Mouse (Mus musculus) liver, adult 2 months (tissue): ENCODE measurements around the gene Myog.

ENCODE experiments used
- CTCF ChIP-seq: fragments of 200-500 bp; IDR thresholded peaks from 2 replicates; pipeline ENCODE4 v1.5.1; 2011; ENCODE audit warnings: low read depth, low read length, control low read depth
- POLR2A ChIP-seq: fragments of 200-500 bp; IDR thresholded peaks from 2 replicates; pipeline ENCODE4 v1.6.1; 2011; ENCODE audit warnings: low read length, control low read depth; ENCODE audit not compliant: insufficient read depth; ENCODE audit errors: extremely low read depth

- TF ChIP-seq POLR2A (no peak), CTCF (no peak)
Measured at GRCm38 (mm10) chr1:134282342-134282741, 7.4 kb upstream of the Myog start.
